Mouse (Mus musculus): ENCODE data around the gene Fetub.

Fetub gene

GRCm38 (mm10) chr16:22967383-22968030, 49.4 kb downstream of the Fetub start:
- DNase-seq, result no peak

Data from cerebellum, adult 11-12 months (tissue).